Mouse (Mus musculus) ES-Bruce4 (cell line): Measurements from ENCODE around the gene Abhd10.

Source experiments
- CTCF ChIP-seq: IDR thresholded peaks from one replicate; pipeline ENCODE4 v1.8.1; 2011; ENCODE audit warnings: low read depth, low read length
- EP300 ChIP-seq: IDR thresholded peaks from 2 replicates; pipeline ENCODE4 v1.6.1; 2011; ENCODE audit warnings: low read depth, low read length; ENCODE audit not compliant: insufficient read depth
- POLR2A ChIP-seq: IDR thresholded peaks from one replicate; pipeline ENCODE4 v1.8.1; 2011; ENCODE audit warnings: low read length; ENCODE audit not compliant: insufficient read depth

GRCm38 (mm10) chr16:45787650-45788049 lies 44.9 kb upstream of the Abhd10 start:
- TF ChIP-seq POLR2A (no peak), CTCF (no peak), EP300 (no peak)
